Mouse (Mus musculus): ENCODE measurements around the gene Cldn4. TPM values are rescaled to one million over a fixed set of nuclear protein-coding genes. Genes with fewer than 3 reads are reported as not detected.

Cldn4 gene
- polyA plus RNA-seq, 1 experiment from 2014 or later = 28.2 TPM

DNA sequence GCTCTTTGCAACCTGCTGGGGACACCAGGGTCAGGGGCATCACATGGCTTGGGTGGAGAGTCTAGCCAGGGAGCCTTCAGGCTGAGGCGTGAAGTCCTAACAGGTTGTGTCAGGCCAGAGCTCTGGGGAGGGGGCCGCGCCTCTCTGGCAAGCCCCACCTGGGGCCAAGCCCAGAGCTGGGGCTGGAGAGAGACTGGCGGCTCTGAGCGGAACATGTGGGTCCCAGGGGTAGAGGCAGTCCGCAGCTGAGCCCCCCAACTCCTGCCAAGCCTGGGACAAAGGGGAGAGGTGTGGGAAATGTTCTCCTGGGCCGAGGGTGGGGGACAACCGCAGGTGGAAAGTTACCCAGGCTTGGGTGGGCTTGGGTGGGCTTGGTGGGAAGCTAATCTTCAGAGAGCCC, 49.8 kb downstream of the Cldn4 start:
- Histone ChIP-seq H3K4me3 (ENCODE audit: low read depth, low read length) (no peak overlapping the region), H3K9me3 (ENCODE audit: low read length) (no peaks in the 10 kb centered on the region), H3K27me3 (replicated peaks; ENCODE audit: insufficient read depth, low read length) (no peaks in the 10 kb centered on the region), H3K9ac (replicated peaks; ENCODE audit: low read depth) (no peak overlapping the region), H3K4me2 (replicated peaks; ENCODE audit: low read depth, low read length) (no peak overlapping the region), H3K36me3 (ENCODE audit: insufficient read depth, low read length) (no peaks in the 10 kb centered on the region), H3K4me1 (ENCODE audit: insufficient read depth, low read depth, low read length) (peaks cover 3% of the 10 kb centered on the region; the same call in 1 of the 2 replicates), H3K27ac (ENCODE audit: low read length) (peak overlapping the region; percentile 57)
- ATAC-seq (no peak), DNase-seq (ENCODE audit: low spot score) (no peak)
- TF ChIP-seq EP300 (IDR thresholded peaks at IDR 0.05) = no peak
- TF ChIP-seq CTCF (IDR thresholded peaks at IDR 0.05) = no peak
- WGBS = 86% methylated on average over 7 of the region's 8 CpGs

GRCm38 (mm10) chr5:134895291-134895690, 51.4 kb downstream of the Cldn4 start:
- TF ChIP-seq CTCF (IDR thresholded peaks at IDR 0.05) = no peak
- peak; percentile 75 for TF ChIP-seq EP300 (IDR thresholded peaks at IDR 0.05)
- 62% methylated on average over 7 of the region's 8 CpGs for WGBS
- H3K4me2 ChIP-seq (replicated peaks; ENCODE audit: low read depth, low read length) = no peak overlapping the region
- H3K27me3 ChIP-seq (replicated peaks; ENCODE audit: insufficient read depth, low read length) = no peaks in the 10 kb centered on the region
- peak overlapping the region; percentile 78 for H3K27ac ChIP-seq (ENCODE audit: low read length)
- H3K4me1 ChIP-seq (ENCODE audit: insufficient read depth, low read depth, low read length) = peaks cover 6% of the 10 kb centered on the region; the same call in 1 of the 2 replicates
- no peaks in the 10 kb centered on the region for H3K36me3 ChIP-seq (ENCODE audit: insufficient read depth, low read length)
- DNase-seq (ENCODE audit: low spot score) = peak; percentile 87
- ATAC-seq = peak; percentile 43
- H3K9ac ChIP-seq (replicated peaks; ENCODE audit: low read depth) = no peak overlapping the region
- H3K9me3 ChIP-seq (ENCODE audit: low read length) = no peaks in the 10 kb centered on the region
- no peak overlapping the region for H3K4me3 ChIP-seq (ENCODE audit: low read depth, low read length)

Other genes with a start within 250 kb of the Cldn4 start
- 1,769 and 1,865 TPM in 2 replicates for gene Eln, start 199.6 kb downstream of the Cldn4 start, polyA plus RNA-seq (2015; fragmentation: Nextera tagmentation; extraction: Ambion mirVana)
- not detected in 2 replicates for gene Tmem270, start 40.2 kb downstream of the Cldn4 start, polyA plus RNA-seq (2015; fragmentation: Nextera tagmentation; extraction: Ambion mirVana)
- gene Cldn13, start 31.4 kb downstream of the Cldn4 start, polyA plus RNA-seq (2015; fragmentation: Nextera tagmentation; extraction: Ambion mirVana) = 1.2 and 1.6 TPM in 2 replicates
- 33.7 and 35.5 TPM in 2 replicates for gene Mettl27, start 14.6 kb downstream of the Cldn4 start, polyA plus RNA-seq (2015; fragmentation: Nextera tagmentation; extraction: Ambion mirVana)
- 547 and 583 TPM in 2 replicates for gene Cldn3, start 39.3 kb upstream of the Cldn4 start, polyA plus RNA-seq (2015; fragmentation: Nextera tagmentation; extraction: Ambion mirVana)
- 72.9 and 80.9 TPM in 2 replicates for gene Abhd11, start 62.2 kb upstream of the Cldn4 start, polyA plus RNA-seq (2015; fragmentation: Nextera tagmentation; extraction: Ambion mirVana)
- gene Stx1a, start 76.5 kb upstream of the Cldn4 start, polyA plus RNA-seq (2015; fragmentation: Nextera tagmentation; extraction: Ambion mirVana) = 5.5 and 5.8 TPM in 2 replicates
- gene Dnajc30, start 117.3 kb upstream of the Cldn4 start, polyA plus RNA-seq (2015; fragmentation: Nextera tagmentation; extraction: Ambion mirVana) = 28.0 and 28.8 TPM in 2 replicates
- 52.2 and 53.1 TPM in 2 replicates for gene Bud23, start 118.0 kb upstream of the Cldn4 start, polyA plus RNA-seq (2015; fragmentation: Nextera tagmentation; extraction: Ambion mirVana)
- gene Vps37d, start 131.3 kb upstream of the Cldn4 start, polyA plus RNA-seq (2015; fragmentation: Nextera tagmentation; extraction: Ambion mirVana) = 4.0 and 4.4 TPM in 2 replicates
- gene Mlxipl, start 143.0 kb upstream of the Cldn4 start, polyA plus RNA-seq (2015; fragmentation: Nextera tagmentation; extraction: Ambion mirVana) = 0.70 and 0.96 TPM in 2 replicates
- gene Tbl2, start 202.7 kb upstream of the Cldn4 start, polyA plus RNA-seq (2015; fragmentation: Nextera tagmentation; extraction: Ambion mirVana) = 8.7 and 9.5 TPM in 2 replicates
- gene Bcl7b, start 221.3 kb upstream of the Cldn4 start, polyA plus RNA-seq (2015; fragmentation: Nextera tagmentation; extraction: Ambion mirVana) = 63.1 and 65.7 TPM in 2 replicates
- 14.6 and 19.2 TPM in 2 replicates for gene Baz1b, start 240.3 kb upstream of the Cldn4 start, polyA plus RNA-seq (2015; fragmentation: Nextera tagmentation; extraction: Ambion mirVana)

Data from lung, postnatal 0 days (tissue).